Mouse (Mus musculus): ENCODE measurements at regions not wholly inside any gene's neighbourhood (a gene's known extent, or its start where the extent isn't known, plus 50 kb on each side); places are given as distances from the start of the nearest gene placed in this dataset.
"Not testable (repeated sequence)": the region's sequence is repeated elsewhere in the genome, so short reads cannot be mapped to it uniquely, and the experiment has no call there.

DNA sequence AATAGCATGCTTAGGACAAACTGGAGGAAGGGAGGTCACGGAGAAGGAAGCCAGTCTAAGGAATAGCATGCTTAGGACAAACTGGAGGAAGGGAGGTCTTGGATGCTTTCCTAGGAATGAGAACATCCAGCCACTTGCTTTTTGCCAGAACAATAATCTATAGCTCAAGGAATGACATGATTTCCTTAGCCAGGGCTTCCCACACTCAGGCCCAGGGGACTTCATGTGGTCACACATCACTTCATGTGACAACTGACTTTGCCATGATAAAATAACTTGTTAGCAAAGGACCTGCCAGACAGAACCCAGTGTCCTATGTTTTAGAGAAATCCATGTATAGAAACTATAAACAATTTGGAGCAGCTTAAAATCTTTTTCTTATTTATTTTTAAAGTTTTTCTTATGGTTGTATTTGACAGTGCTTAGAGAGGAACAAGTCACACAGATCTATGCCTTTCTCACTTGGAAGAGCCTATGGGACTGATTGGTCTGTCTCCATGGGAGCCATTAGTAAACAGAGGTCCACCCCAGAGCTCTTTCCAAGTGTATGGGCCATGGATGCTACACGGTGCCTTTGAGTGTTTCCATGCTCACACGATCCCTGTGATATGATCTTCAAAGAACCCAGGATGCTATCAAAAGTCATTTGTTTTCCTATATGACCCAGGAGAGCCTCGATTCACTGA, 153.3 kb upstream of the Unc93a2 start:
- no peak for DNase-seq (ENCODE audit: low spot score in 2 of 2)

DNA sequence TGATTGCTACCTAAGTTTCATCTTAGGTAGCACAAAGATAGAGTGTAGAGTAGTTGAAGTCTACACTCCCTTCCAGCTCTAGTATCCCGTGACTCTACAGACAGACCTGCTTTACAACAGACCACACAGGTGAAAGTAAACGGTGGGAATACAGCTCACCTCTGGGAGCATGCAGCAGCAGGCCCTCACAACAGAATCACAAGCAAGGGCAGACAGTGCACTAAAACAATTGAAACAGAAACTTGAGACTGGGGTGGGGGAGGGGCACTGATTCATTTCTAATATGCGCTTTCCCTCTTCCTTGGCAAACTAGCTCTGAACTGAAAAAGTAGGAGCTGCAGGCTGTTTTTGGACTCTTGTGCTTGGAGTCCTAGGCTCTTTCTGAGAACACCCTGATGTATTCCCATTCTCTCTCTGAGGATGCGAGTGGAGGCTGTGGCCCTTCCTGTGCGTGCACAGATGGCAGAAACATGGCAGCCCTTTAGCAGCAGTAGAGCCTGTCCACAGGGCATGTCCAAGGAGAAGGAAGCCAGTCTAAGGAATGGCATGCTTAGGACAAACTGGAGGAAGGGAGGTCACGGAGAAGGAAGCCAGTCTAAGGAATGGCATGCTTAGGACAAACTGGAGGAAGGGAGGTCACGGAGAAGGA, 152.5 kb upstream of the Unc93a2 start:
- no peak for DNase-seq (ENCODE audit: low spot score in 2 of 2)

DNA sequence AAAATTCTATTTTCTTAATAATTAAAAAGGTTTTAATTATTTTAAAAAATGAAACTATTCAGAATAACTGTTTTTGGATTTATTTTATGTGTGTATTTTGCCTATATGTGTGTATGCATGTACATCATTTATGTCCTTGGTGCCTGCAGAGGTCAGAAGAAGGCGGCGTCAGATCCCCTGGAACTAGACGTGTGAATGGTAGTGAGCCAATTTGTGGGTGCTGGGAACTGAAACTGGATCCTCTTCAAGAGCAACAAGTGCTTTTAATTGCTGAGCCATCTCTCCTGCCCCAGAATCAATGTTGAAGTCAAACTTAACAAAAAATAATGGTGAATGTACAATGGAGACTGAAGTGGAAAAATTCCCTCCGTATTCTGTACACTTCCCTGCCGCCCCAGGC, 151.9 kb upstream of the Unc93a2 start:
- no peak for DNase-seq (ENCODE audit: low spot score in 2 of 2)

DNA sequence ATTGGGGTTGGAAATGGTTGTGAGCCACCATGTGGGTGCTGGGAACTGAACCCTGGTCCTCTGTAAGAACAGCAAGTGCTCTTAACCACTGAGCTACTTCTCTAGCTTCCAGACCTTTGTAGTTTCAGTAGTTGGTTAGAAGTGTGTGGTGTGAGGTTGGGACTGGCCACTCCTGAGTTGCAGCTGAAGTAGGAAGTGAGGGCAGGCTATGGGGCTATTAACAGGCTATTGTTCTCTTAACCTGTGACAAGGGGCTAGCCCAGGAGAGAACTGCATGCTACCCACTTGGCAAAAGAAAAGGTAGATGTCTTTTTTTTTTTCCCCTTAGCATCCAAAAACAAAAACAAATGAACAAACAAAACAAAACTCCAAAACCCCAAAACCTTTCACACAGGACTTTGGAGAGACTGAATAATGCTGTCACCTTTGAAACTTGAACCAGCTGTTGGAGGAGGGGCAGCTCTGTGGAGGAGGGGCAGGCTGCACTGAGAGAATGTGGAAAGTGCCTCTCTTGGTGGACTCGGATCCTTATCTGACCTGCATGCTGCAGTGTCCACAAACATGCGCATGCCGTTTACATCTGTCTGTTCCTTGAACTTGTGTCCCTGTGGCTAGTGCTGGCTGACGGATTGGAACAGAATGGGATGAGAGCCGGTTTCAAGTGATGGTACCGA, 149.3 kb upstream of the Unc93a2 start:
- DNase-seq (ENCODE audit: low spot score in 2 of 2): no peak

DNA sequence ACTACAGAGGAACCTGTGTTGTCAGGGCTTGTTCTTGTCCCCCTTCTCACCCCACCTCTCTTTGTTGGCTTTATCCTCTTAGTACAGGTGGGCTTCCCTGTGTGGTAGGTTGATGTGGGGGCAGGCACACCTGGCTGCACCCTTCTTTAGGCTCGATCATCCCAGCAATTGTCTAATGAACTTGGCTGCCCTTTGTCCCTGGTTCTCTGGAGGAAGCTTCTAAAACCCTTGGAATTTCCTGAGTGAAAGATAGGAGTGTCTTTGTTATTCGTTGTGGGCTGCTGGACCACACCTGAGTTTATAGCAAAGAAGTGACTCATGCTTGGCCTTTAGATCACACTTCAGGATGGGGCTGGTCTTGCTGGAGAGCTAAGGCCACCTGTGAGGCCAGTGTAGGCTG, 148.3 kb upstream of the Unc93a2 start:
- no peak for DNase-seq (ENCODE audit: low spot score in 2 of 2)

DNA sequence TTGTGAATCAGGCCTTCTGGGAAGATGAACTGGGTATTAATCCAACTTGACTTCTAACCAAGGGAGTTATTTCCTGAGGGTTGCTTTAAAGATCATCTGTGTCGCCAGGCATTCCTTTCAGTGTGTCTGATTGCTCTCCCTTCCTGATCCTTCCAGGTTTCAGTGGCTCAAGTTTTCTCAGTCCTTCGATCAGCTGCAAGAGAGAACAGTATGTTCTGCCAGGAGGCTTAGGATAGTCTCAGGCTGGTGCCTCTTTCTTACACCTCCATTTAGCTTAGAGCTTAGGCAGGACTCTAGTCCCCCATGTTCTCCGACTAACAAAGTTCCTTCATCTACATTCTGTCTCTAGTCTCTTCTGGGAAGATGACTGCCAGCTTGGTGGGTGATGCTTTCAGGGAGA, 147.4 kb upstream of the Unc93a2 start:
- DNase-seq (ENCODE audit: low spot score in 2 of 2): no peak

DNA sequence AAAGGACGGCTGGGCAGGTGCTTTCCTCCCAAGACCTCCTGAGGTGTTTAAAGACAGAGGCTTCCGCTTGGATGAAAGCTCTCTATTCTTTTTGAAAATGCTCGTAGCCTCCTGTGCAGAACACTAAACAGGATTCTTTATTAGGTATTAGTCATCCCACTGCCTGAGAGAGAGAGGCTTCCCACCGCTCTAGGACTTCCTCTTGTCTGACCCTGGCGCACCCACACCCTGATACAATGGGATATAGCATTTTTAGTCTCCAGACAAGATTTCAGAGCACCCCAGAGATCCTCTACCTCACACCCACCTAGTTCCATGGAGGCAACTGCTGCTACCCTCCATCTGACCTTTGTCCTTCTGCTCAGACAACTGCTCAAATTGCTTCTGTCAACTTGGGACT, 144.0 kb upstream of the Unc93a2 start:
- DNase-seq (ENCODE audit: low spot score in 2 of 2): no peak

DNA sequence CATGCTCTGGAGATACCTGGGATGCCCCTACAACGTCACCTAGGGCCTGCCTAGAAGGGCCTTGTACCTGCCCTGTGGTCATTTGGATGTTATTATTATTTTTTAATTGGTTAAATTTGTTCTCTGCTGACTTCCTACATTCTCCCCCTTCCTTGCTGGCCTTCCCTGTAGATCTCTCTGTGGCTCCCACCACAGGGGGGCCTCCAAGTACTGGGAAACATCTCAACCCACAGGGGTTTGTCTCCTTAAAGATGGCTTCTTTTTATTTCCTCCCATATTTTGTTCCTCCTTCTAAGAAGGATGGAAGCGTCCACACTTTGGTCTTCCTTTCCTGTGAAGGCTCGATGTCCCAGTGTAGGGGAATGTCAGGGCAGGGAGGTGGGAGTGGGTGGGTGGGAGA, 142.4 kb upstream of the Unc93a2 start:
- no peak for DNase-seq (ENCODE audit: low spot score in 2 of 2)

DNA sequence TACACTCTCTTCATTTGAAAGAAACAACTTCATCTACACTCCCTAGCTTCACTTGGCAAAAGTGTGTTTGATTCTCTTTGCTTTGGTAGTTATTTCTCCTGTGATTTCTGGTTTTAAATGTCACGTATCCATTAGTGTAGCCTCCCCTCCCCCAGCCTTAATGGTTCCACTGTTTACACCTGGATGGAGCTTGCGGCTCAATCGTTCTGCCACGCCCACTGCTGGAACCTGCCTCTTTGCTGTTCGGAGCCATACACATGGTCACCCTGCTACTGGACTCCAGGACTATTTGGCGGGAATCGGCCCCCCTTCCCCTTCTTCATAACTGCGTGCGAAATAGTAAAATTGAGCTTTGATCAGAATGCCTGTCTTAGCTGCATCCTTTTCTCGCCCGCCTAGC, 139.2 kb upstream of the Unc93a2 start:
- not testable (repeated sequence) for DNase-seq (ENCODE audit: low spot score in 2 of 2)

DNA sequence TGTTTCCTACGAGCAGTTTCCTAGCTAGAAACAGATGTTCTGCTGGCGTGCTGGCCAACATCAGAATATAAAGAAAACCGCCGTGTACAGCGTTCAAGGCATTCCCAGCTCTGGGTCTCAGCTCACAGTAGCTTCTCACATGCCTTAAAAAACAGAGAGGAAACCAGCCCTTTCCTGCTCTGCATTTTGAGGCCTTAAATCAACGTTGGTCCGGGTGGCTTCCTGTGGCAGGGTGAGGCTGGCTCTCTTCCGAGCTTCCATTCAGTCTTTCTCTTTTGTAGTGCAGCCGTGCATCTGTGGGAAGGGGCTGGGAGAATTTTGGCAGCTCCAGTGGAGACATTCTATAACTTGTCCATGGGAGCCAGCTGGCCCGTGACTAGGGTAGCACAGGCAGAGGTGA, 135.9 kb upstream of the Unc93a2 start:
- no peak for DNase-seq (ENCODE audit: low spot score in 2 of 2)

Data from right cerebral cortex, adult 2 months (tissue).